Mouse (Mus musculus) embryonic facial prominence, embryonic 11.5 days (tissue): ENCODE results near the gene Smok3b. TPM values are rescaled to one million over a fixed set of nuclear protein-coding genes. Genes with fewer than 3 reads are reported as not detected.
"Not testable (repeated sequence)": the region's sequence is repeated elsewhere in the genome, so short reads cannot be mapped to it uniquely, and the experiment has no call there.

Source experiments
- ATAC-seq: fragments of 200-750 bp; cut with Nextera tagmentation; replicated peaks from 2 replicates; pipeline ENCODE4 v1.8.0; 2017; ENCODE audit warnings: low read depth; ENCODE audit not compliant: insufficient number of reproducible peaks, low FRiP score, low TSS enrichment
- DNase-seq: peaks from one replicate; pipeline ENCODE4 v3.0.0-alpha.2; 2015; ENCODE audit warnings: low spot score
- H3K27ac ChIP-seq: fragments of 300-500 bp; sonication (generic); replicated peaks from 2 replicates; pipeline ENCODE4 v1.5.1; 2014; ENCODE audit warnings: mild to moderate bottlenecking, low read depth, low read length, control low read depth
- H3K27me3 ChIP-seq: fragments of 300-500 bp; sonication (generic); 2 replicates; pipeline ENCODE4 v1.6.1; 2014; ENCODE audit warnings: mild to moderate bottlenecking, low read length, moderate library complexity, mixed read lengths; ENCODE audit not compliant: control insufficient read depth, insufficient read depth
- H3K36me3 ChIP-seq: fragments of 300-500 bp; sonication (generic); replicated peaks from 2 replicates; pipeline ENCODE4 v1.6.1; 2014; ENCODE audit warnings: low read depth, mild to moderate bottlenecking, low read length, moderate library complexity, mixed read lengths; ENCODE audit not compliant: control insufficient read depth, insufficient read depth
- H3K4me1 ChIP-seq: fragments of 300-500 bp; sonication (generic); 2 replicates; pipeline ENCODE4 v1.6.1; 2014; ENCODE audit warnings: low read length, mixed read lengths; ENCODE audit not compliant: control insufficient read depth, insufficient read depth
- H3K4me2 ChIP-seq: fragments of 300-500 bp; sonication (generic); 2 replicates; pipeline ENCODE4 v1.6.1; 2014; ENCODE audit warnings: low read depth, mild to moderate bottlenecking, control low read depth, low read length, moderate library complexity
- H3K4me3 ChIP-seq: fragments of 300-500 bp; sonication (generic); 2 replicates; pipeline ENCODE4 v1.5.1; 2014; ENCODE audit warnings: low read depth, low read length, control low read depth
- H3K9ac ChIP-seq: fragments of 300-500 bp; sonication (generic); replicated peaks from 2 replicates; pipeline ENCODE4 v1.6.1; 2014; ENCODE audit warnings: mild to moderate bottlenecking, control low read depth, low read length
- H3K9me3 ChIP-seq: fragments of 300-500 bp; sonication (generic); replicated peaks from 2 replicates; pipeline ENCODE4 v1.6.1; 2016; ENCODE audit warnings: mild to moderate bottlenecking, low read length, inconsistent platforms, mixed read lengths; ENCODE audit not compliant: control insufficient read depth
- WGBS: fragments of 180-500 bp; shearing (Covaris S2); extraction: QIAGEN DNeasy Blood & Tissue Kit; methylation state at CpG from one replicate; pipeline ENCODE4 v1.1.7; 2014; 5-methylcytosine and 5-hydroxymethylcytosine counted together
- polyA plus RNA-seq: library from polyadenylated mRNA; unstranded; fragments of >200 nt; fragmentation: Nextera tagmentation; extraction: Ambion mirVana; gene quantifications from 2 replicates; pipeline ENCODE4 v1.2.1, GENCODE M21; 2014

The Smok3b gene
- not detected in 2 replicates for polyA plus RNA-seq

- DNase-seq, H3K27ac ChIP-seq, H3K27me3 ChIP-seq, H3K4me1 ChIP-seq, H3K4me2 ChIP-seq, H3K9me3 ChIP-seq, H3K9ac ChIP-seq, ATAC-seq, H3K36me3 ChIP-seq, H3K4me3 ChIP-seq: not testable (repeated sequence)
- WGBS = 84% methylated on average over 3 of the region's 7 CpGs
Observed at GRCm38 (mm10) chr5:138020961-138021479, at the start of gene Smok3b, which contains the start of gene Smok3a. Gene Smok3b, plus strand, starts transcription at chr5:138021429. Gene Smok3a, plus strand, starts transcription at chr5:138021261.

GRCm38 (mm10) chr5:137973161-137973560 is 48.1 kb upstream of the Smok3b start:
- no peaks in the 10 kb centered on the region for H3K27me3 ChIP-seq
- 59% methylated on average over 2 of the region's 2 CpGs for WGBS

GRCm38 (mm10) chr5:137973738-137974137 is 47.5 kb upstream of the Smok3b start:
- Histone ChIP-seq H3K9ac (no peak overlapping the region), H3K27me3 (no peaks in the 10 kb centered on the region), H3K27ac (no peak overlapping the region), H3K4me2 (no peak overlapping the region), H3K4me1 (no peaks in the 10 kb centered on the region), H3K36me3 (no peaks in the 10 kb centered on the region), H3K9me3 (no peaks in the 10 kb centered on the region), H3K4me3 (no peak overlapping the region)
- 53% methylated on average over 3 of the region's 3 CpGs for WGBS
- ATAC-seq = no peak
- no peak for DNase-seq

More at GRCm38 (mm10) chr5:137973161-137973560, 48.1 kb upstream of the Smok3b start:
- no peak overlapping the region for H3K27ac ChIP-seq
- no peaks in the 10 kb centered on the region for H3K9me3 ChIP-seq
- no peak overlapping the region for H3K4me3 ChIP-seq
- H3K9ac ChIP-seq = no peak overlapping the region
- DNase-seq (no peak), ATAC-seq (no peak)
- no peaks in the 10 kb centered on the region for H3K4me1 ChIP-seq
- no peak overlapping the region for H3K4me2 ChIP-seq
- no peaks in the 10 kb centered on the region for H3K36me3 ChIP-seq

GRCm38 (mm10) chr5:137974724-137975123 is 46.5 kb upstream of the Smok3b start:
- no peak for ATAC-seq
- Histone ChIP-seq H3K27ac (no peak overlapping the region), H3K9me3 (no peaks in the 10 kb centered on the region), H3K4me3 (no peak overlapping the region), H3K9ac (no peak overlapping the region), H3K36me3 (no peaks in the 10 kb centered on the region), H3K27me3 (no peaks in the 10 kb centered on the region), H3K4me2 (no peak overlapping the region), H3K4me1 (no peaks in the 10 kb centered on the region)
- no peak for DNase-seq
- WGBS = 58% methylated on average over 3 of the region's 3 CpGs

GRCm38 (mm10) chr5:137975434-137975833 is 45.8 kb upstream of the Smok3b start:
- 50% methylated on average over 1 of the region's 1 CpGs for WGBS
- H3K4me1 ChIP-seq = no peaks in the 10 kb centered on the region
- DNase-seq = no peak
- no peaks in the 10 kb centered on the region for H3K36me3 ChIP-seq
- ATAC-seq = no peak
- no peak overlapping the region for H3K4me2 ChIP-seq
- H3K27me3 ChIP-seq = no peaks in the 10 kb centered on the region
- no peak overlapping the region for H3K9ac ChIP-seq
- no peaks in the 10 kb centered on the region for H3K9me3 ChIP-seq
- no peak overlapping the region for H3K4me3 ChIP-seq
- H3K27ac ChIP-seq = no peak overlapping the region

- DNase-seq = no peak
- Histone ChIP-seq H3K27ac (no peak overlapping the region), H3K4me2 (no peak overlapping the region), H3K4me3 (no peak overlapping the region), H3K4me1 (no peaks in the 10 kb centered on the region), H3K36me3 (no peaks in the 10 kb centered on the region), H3K9ac (no peak overlapping the region), H3K9me3 (no peaks in the 10 kb centered on the region), H3K27me3 (no peaks in the 10 kb centered on the region)
- no peak for ATAC-seq
- 24% methylated on average over 1 of the region's 1 CpGs for WGBS
Observed at GRCm38 (mm10) chr5:137977291-137977690, 43.9 kb upstream of the Smok3b start.

GRCm38 (mm10) chr5:137979081-137979480 is 42.1 kb upstream of the Smok3b start:
- Histone ChIP-seq H3K4me2 (no peak overlapping the region), H3K4me1 (no peaks in the 10 kb centered on the region), H3K9me3 (no peaks in the 10 kb centered on the region), H3K9ac (no peak overlapping the region), H3K27ac (no peak overlapping the region), H3K27me3 (no peaks in the 10 kb centered on the region), H3K36me3 (no peaks in the 10 kb centered on the region), H3K4me3 (no peak overlapping the region)
- DNase-seq (no peak), ATAC-seq (no peak)
- WGBS = 82% methylated on average over 2 of the region's 2 CpGs

GRCm38 (mm10) chr5:137981300-137981699 is 39.9 kb upstream of the Smok3b start, which contains the start of gene Azgp1:
Gene Azgp1, plus strand, starts transcription at chr5:137981520.
- H3K27ac ChIP-seq = no peak within 1 kb of the TSS
- H3K4me1 ChIP-seq = no peaks in the 10 kb centered on the region
- H3K9ac ChIP-seq = no peak within 1 kb of the TSS
- no peaks in the 10 kb centered on the region for H3K27me3 ChIP-seq
- no peak within 1 kb of the TSS for H3K4me3 ChIP-seq
- DNase-seq = no peak
- WGBS = 69% methylated on average over 4 of the region's 4 CpGs
- ATAC-seq = no peak
- no peaks in the 10 kb centered on the region for H3K36me3 ChIP-seq
- H3K9me3 ChIP-seq = no peaks in the 10 kb centered on the region
- no peak within 1 kb of the TSS for H3K4me2 ChIP-seq
